Comparison of ENCODE assay signal across 20 mouse cellular contexts in genomic region chr3:96675171-96675570, GRCm38 (mm10). TPM values are rescaled to one million over a fixed set of nuclear protein-coding genes. Genes with fewer than 3 reads are reported as not detected.
A peak's percentile ranks its signal among the peaks of the same experiment; 100 is the strongest.
DNase-seq lines count a peak whose midpoint lies in the region; ATAC-seq lines count a peak whose summit lies in the region.
"Had no signal": no experiment of that assay in that cellular context is flagged by ENCODE, and none has a peak within 500 bp of the region (broad histone marks: within the 10 kb centered on the region; RNA-seq: fewer than 3 reads in every experiment).

No protein-coding gene starts in this region.

- no peak overlapping the region for H3K9ac ChIP-seq in kidney, embryonic 15.5 days
- H3K9ac ChIP-seq in forebrain, embryonic 13.5 days = no peak overlapping the region
- no peak overlapping the region for H3K9ac ChIP-seq in forebrain, embryonic 16.5 days (replicated peaks; ENCODE audit: low read depth, low read length)
- H3K9ac ChIP-seq: liver, embryonic 14.5 days; neural tube, embryonic 13.5 days had no signal

- H3K27me3 ChIP-seq in kidney, embryonic 15.5 days = peaks cover 19% of the 10 kb centered on the region; the same call in 1 of the 2 replicates
- peaks cover 19% of the 10 kb centered on the region for H3K27me3 ChIP-seq in forebrain, embryonic 13.5 days
- 0 out of 2 replicates have a peak, but pooled peaks cover 3% of the 10 kb centered on the region for H3K27me3 ChIP-seq in forebrain, embryonic 16.5 days (replicated peaks; ENCODE audit: control insufficient read depth, insufficient read depth, low read length)

- peaks cover 30% of the 10 kb centered on the region for H3K4me1 ChIP-seq in kidney, embryonic 15.5 days
- H3K4me1 ChIP-seq in forebrain, embryonic 13.5 days = peaks cover 9% of the 10 kb centered on the region
- peaks cover 5% of the 10 kb centered on the region for H3K4me1 ChIP-seq in forebrain, embryonic 16.5 days (replicated peaks; ENCODE audit: control insufficient read depth, insufficient read depth, low read length)

- no peak for ATAC-seq in kidney, embryonic 15.5 days (replicated peaks; ENCODE audit: low FRiP score)
- peak; percentile 90 for ATAC-seq in CD4-positive, CD25-positive, alpha-beta regulatory T cell, adult 4 months
- peak; percentile 79 for ATAC-seq in activated CD4-positive, CD25-positive, alpha-beta regulatory T cell, adult 4 months
- no peak for ATAC-seq in megakaryocyte-erythroid progenitor cell, adult 5-6 weeks (replicated peaks; ENCODE audit: low FRiP score, low TSS enrichment, poor library complexity, severe bottlenecking)
- no peak for ATAC-seq in forebrain, embryonic 13.5 days
- ATAC-seq in forebrain, embryonic 16.5 days = no peak
- ATAC-seq: lung, postnatal 0 days had no signal

- no peak for DNase-seq in kidney, postnatal 10 days
- peak; percentile 62 for DNase-seq in naive thymus-derived CD4-positive, alpha-beta T cell, adult 2 months (ENCODE audit: low read depth)
- DNase-seq: adrenal gland, postnatal 14 days; cerebellum, adult 8-10 months; gastrocnemius, postnatal 36 days; heart, postnatal 36 days; kidney, postnatal 4 days; layer of hippocampus, postnatal 36 days had no signal

- peak overlapping the region; percentile 80; the same call in 1 of the 2 replicates for H3K27ac ChIP-seq in kidney, embryonic 15.5 days
- H3K27ac ChIP-seq in forebrain, embryonic 13.5 days = no peak overlapping the region
- no peak overlapping the region for H3K27ac ChIP-seq in forebrain, embryonic 16.5 days (ENCODE audit: low read length)
- H3K27ac ChIP-seq: liver, embryonic 14.5 days; neural tube, embryonic 13.5 days had no signal

- WGBS in kidney, embryonic 15.5 days = 59% methylated on average over 3 of the region's 3 CpGs
- WGBS in forebrain, embryonic 13.5 days = 78% methylated on average over 3 of the region's 3 CpGs
- WGBS in forebrain, embryonic 16.5 days = 75% methylated on average over 3 of the region's 3 CpGs

- H3K9me3 ChIP-seq in kidney, embryonic 15.5 days (replicated peaks) = no peaks in the 10 kb centered on the region
- H3K9me3 ChIP-seq in forebrain, embryonic 13.5 days (replicated peaks) = no peaks in the 10 kb centered on the region
- no peaks in the 10 kb centered on the region for H3K9me3 ChIP-seq in forebrain, embryonic 16.5 days (ENCODE audit: control insufficient read depth, low read length)
- H3K9me3 ChIP-seq: megakaryocyte, embryonic 14.5 days; neural tube, embryonic 13.5 days had no signal

- no peak overlapping the region for H3K4me2 ChIP-seq in kidney, embryonic 15.5 days
- no peak overlapping the region for H3K4me2 ChIP-seq in forebrain, embryonic 13.5 days
- H3K4me2 ChIP-seq in forebrain, embryonic 16.5 days (ENCODE audit: low read length) = no peak overlapping the region
- H3K4me2 ChIP-seq: heart, embryonic 11.5 days; neural tube, embryonic 13.5 days had no signal

- H3K4me3 ChIP-seq in kidney, embryonic 15.5 days (replicated peaks) = no peak overlapping the region
- H3K4me3 ChIP-seq in forebrain, embryonic 13.5 days = no peak overlapping the region
- no peak overlapping the region for H3K4me3 ChIP-seq in forebrain, embryonic 16.5 days (replicated peaks; ENCODE audit: low read length)
- H3K4me3 ChIP-seq: erythroblast, embryonic 14.5 days; megakaryocyte, embryonic 14.5 days; neural tube, embryonic 13.5 days had no signal

- H3K36me3 ChIP-seq in kidney, embryonic 15.5 days = no peaks in the 10 kb centered on the region
- no peaks in the 10 kb centered on the region for H3K36me3 ChIP-seq in forebrain, embryonic 13.5 days (ENCODE audit: poor library complexity, severe bottlenecking)
- H3K36me3 ChIP-seq in forebrain, embryonic 16.5 days (ENCODE audit: control insufficient read depth, insufficient read depth) = no peaks in the 10 kb centered on the region
- H3K36me3 ChIP-seq: neural tube, embryonic 13.5 days had no signal

RNA-seq across cellular contexts. Expression of gene Ankrd35, which starts 5.2 kb away (rescaled TPM):
- polyA plus RNA-seq in kidney, embryonic 15.5 days (2015; fragmentation: Nextera tagmentation; extraction: Ambion mirVana) = 0.86 and 1.1 TPM in 2 replicates
- not detected for polyA plus RNA-seq in CD4-positive, CD25-positive, alpha-beta regulatory T cell, adult 4 months (2017; shearing (Covaris generic))
- polyA plus RNA-seq in activated CD4-positive, CD25-positive, alpha-beta regulatory T cell, adult 4 months (2017; shearing (Covaris generic)) = under 1 TPM in 1 of 2 experiments, not detected in 1; 0.13 TPM
- total RNA-seq in megakaryocyte-erythroid progenitor cell, adult 5-6 weeks (2014; fragmentation: Nextera tagmentation) = 0.17 TPM in 1 of 2 replicates, not detected in the other
- total RNA-seq in megakaryocyte-erythroid progenitor cell, adult 5-6 weeks (2017) = 0.11 TPM in 1 of 2 replicates, not detected in the other
- polyA plus RNA-seq in forebrain, embryonic 13.5 days (2015; fragmentation: Nextera tagmentation; extraction: Ambion mirVana) = 0.57 and 2.3 TPM in 2 replicates
- 1.2 and 3.5 TPM in 2 replicates for polyA plus RNA-seq in forebrain, embryonic 16.5 days (2015; fragmentation: Nextera tagmentation; extraction: Ambion mirVana)
- polyA plus RNA-seq: erythroblast, embryonic 14.5 days had no signal

RNA-seq across cellular contexts. Expression of gene Pias3, which starts 21.0 kb away (rescaled TPM):
- polyA plus RNA-seq in kidney, embryonic 15.5 days (2015; fragmentation: Nextera tagmentation; extraction: Ambion mirVana) = 61.9 and 73.0 TPM in 2 replicates
- polyA plus RNA-seq in CD4-positive, CD25-positive, alpha-beta regulatory T cell, adult 4 months (2017; shearing (Covaris generic)) = 10 to 100 TPM; 41.9 to 83.2 TPM
- 10 to 100 TPM; 30.8 to 41.5 TPM for polyA plus RNA-seq in activated CD4-positive, CD25-positive, alpha-beta regulatory T cell, adult 4 months (2017; shearing (Covaris generic))
- 11.0 and 14.2 TPM in 2 replicates for total RNA-seq in megakaryocyte-erythroid progenitor cell, adult 5-6 weeks (2014; fragmentation: Nextera tagmentation)
- 1.7 and 2.9 TPM in 2 replicates for total RNA-seq in megakaryocyte-erythroid progenitor cell, adult 5-6 weeks (2017)
- 28.8 and 31.0 TPM in 2 replicates for polyA plus RNA-seq in forebrain, embryonic 13.5 days (2015; fragmentation: Nextera tagmentation; extraction: Ambion mirVana)
- polyA plus RNA-seq in forebrain, embryonic 16.5 days (2015; fragmentation: Nextera tagmentation; extraction: Ambion mirVana) = 24.3 and 32.6 TPM in 2 replicates

RNA-seq across cellular contexts. Expression of gene Itga10, which starts 29.8 kb away (rescaled TPM):
- 0.83 and 2.2 TPM in 2 replicates for polyA plus RNA-seq in kidney, embryonic 15.5 days (2015; fragmentation: Nextera tagmentation; extraction: Ambion mirVana)
- under 1 TPM; 0.19 to 0.42 TPM for polyA plus RNA-seq in CD4-positive, CD25-positive, alpha-beta regulatory T cell, adult 4 months (2017; shearing (Covaris generic))
- under 1 TPM in 1 of 2 experiments, not detected in 1; 0.12 TPM for polyA plus RNA-seq in activated CD4-positive, CD25-positive, alpha-beta regulatory T cell, adult 4 months (2017; shearing (Covaris generic))
- 0.10 and 4.4 TPM in 2 replicates for total RNA-seq in megakaryocyte-erythroid progenitor cell, adult 5-6 weeks (2014; fragmentation: Nextera tagmentation)
- total RNA-seq in megakaryocyte-erythroid progenitor cell, adult 5-6 weeks (2017) = 0.08 and 0.28 TPM in 2 replicates
- 0.40 and 0.57 TPM in 2 replicates for polyA plus RNA-seq in forebrain, embryonic 13.5 days (2015; fragmentation: Nextera tagmentation; extraction: Ambion mirVana)
- 0.75 and 1.3 TPM in 2 replicates for polyA plus RNA-seq in forebrain, embryonic 16.5 days (2015; fragmentation: Nextera tagmentation; extraction: Ambion mirVana)
- polyA plus RNA-seq: erythroblast, embryonic 14.5 days had no signal

RNA-seq across cellular contexts. Expression of gene Nudt17, which starts 33.2 kb away (rescaled TPM):
- 10.0 and 10.5 TPM in 2 replicates for polyA plus RNA-seq in kidney, embryonic 15.5 days (2015; fragmentation: Nextera tagmentation; extraction: Ambion mirVana)
- polyA plus RNA-seq in CD4-positive, CD25-positive, alpha-beta regulatory T cell, adult 4 months (2017; shearing (Covaris generic)) = 1 to 10 TPM in 1 of 2 experiments, under 1 TPM in 1; 0.87 to 1.9 TPM
- polyA plus RNA-seq in activated CD4-positive, CD25-positive, alpha-beta regulatory T cell, adult 4 months (2017; shearing (Covaris generic)) = 1 to 10 TPM; 1.1 to 1.4 TPM
- total RNA-seq in megakaryocyte-erythroid progenitor cell, adult 5-6 weeks (2014; fragmentation: Nextera tagmentation) = not detected in 2 replicates
- total RNA-seq in megakaryocyte-erythroid progenitor cell, adult 5-6 weeks (2017) = not detected in 2 replicates
- 6.4 and 7.2 TPM in 2 replicates for polyA plus RNA-seq in forebrain, embryonic 13.5 days (2015; fragmentation: Nextera tagmentation; extraction: Ambion mirVana)
- 4.8 and 6.2 TPM in 2 replicates for polyA plus RNA-seq in forebrain, embryonic 16.5 days (2015; fragmentation: Nextera tagmentation; extraction: Ambion mirVana)

RNA-seq across cellular contexts. Expression of gene Gm42957, which starts 39.9 kb away (rescaled TPM):
- 0.09 and 0.17 TPM in 2 replicates for polyA plus RNA-seq in kidney, embryonic 15.5 days (2015; fragmentation: Nextera tagmentation; extraction: Ambion mirVana)
- under 1 TPM in 1 of 2 experiments, not detected in 1; 0.11 TPM for polyA plus RNA-seq in CD4-positive, CD25-positive, alpha-beta regulatory T cell, adult 4 months (2017; shearing (Covaris generic))
- polyA plus RNA-seq in activated CD4-positive, CD25-positive, alpha-beta regulatory T cell, adult 4 months (2017; shearing (Covaris generic)) = under 1 TPM in 1 of 2 experiments, not detected in 1; 0.09 TPM
- total RNA-seq in megakaryocyte-erythroid progenitor cell, adult 5-6 weeks (2014; fragmentation: Nextera tagmentation) = 0.50 and 0.67 TPM in 2 replicates
- 0.30 TPM in 1 of 2 replicates, not detected in the other for total RNA-seq in megakaryocyte-erythroid progenitor cell, adult 5-6 weeks (2017)
- polyA plus RNA-seq in forebrain, embryonic 13.5 days (2015; fragmentation: Nextera tagmentation; extraction: Ambion mirVana) = 0.06 and 0.10 TPM in 2 replicates
- polyA plus RNA-seq in forebrain, embryonic 16.5 days (2015; fragmentation: Nextera tagmentation; extraction: Ambion mirVana) = 0.10 and 0.13 TPM in 2 replicates
- total RNA-seq: heart, postnatal 36 days had no signal
- polyA plus RNA-seq: heart, embryonic 11.5 days; lung, postnatal 0 days had no signal

Comparison
In these comparisons a context has a peak if more than half of its experiments do, and no peak if none do; other contexts are left out.
1. ATAC-seq: peak in CD4-positive, CD25-positive, alpha-beta regulatory T cell, adult 4 months (single experiment) and activated CD4-positive, CD25-positive, alpha-beta regulatory T cell, adult 4 months (single experiment); none in kidney, embryonic 15.5 days (single experiment), megakaryocyte-erythroid progenitor cell, adult 5-6 weeks (single experiment), forebrain, embryonic 13.5 days (single experiment) and forebrain, embryonic 16.5 days (single experiment).